Mouse (Mus musculus): ENCODE results near the gene Adamtsl1. TPM values are rescaled to one million over a fixed set of nuclear protein-coding genes. Genes with fewer than 3 reads are reported as not detected.

The Adamtsl1 gene
- polyA plus RNA-seq, 1 experiment: 2.7 TPM

DNA sequence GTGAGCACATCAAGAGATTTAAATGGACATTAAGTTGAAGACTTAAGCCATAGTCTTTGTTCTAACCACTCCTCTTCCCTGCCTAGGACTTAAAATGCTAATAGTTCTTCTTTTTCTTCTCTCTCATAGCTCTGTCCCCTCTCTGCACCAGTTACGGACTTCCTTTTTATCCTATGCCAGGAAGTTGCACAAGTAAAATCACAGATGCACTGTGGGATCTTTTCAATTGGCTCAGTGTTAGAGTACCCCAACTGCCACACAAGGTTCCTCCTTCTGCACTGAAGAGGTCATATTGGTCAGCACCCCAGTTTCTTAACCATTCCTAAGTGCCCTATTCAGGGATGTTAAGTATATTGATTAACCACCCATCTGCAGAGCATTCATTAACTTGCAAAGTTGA is 15.9 kb downstream of the Adamtsl1 start:
- TF ChIP-seq E2F4 (IDR thresholded peaks at IDR 0.05; ENCODE audit: insufficient read depth): no peak
- no peak for TF ChIP-seq REST (IDR thresholded peaks at IDR 0.05; ENCODE audit: insufficient read depth, insufficient read length)
- no peak for TF ChIP-seq TCF12 (IDR thresholded peaks at IDR 0.05; ENCODE audit: insufficient read depth, poor library complexity, severe bottlenecking)
- no peak for TF ChIP-seq CEBPB (IDR thresholded peaks at IDR 0.05; ENCODE audit: insufficient read depth, poor library complexity, severe bottlenecking)
- TF ChIP-seq TCF3 (IDR thresholded peaks at IDR 0.05; ENCODE audit: insufficient read length, low read depth): no peak
- TF ChIP-seq USF1 (IDR thresholded peaks at IDR 0.05; ENCODE audit: low read depth): no peak
- no peak for TF ChIP-seq MYOG (IDR thresholded peaks at IDR 0.05; ENCODE audit: control insufficient read depth in 1 of 3, insufficient read depth in 1 of 3, insufficient read length in 2 of 3, low read depth in 2 of 3)
- no peak for TF ChIP-seq POLR2A (IDR thresholded peaks at IDR 0.05; ENCODE audit: insufficient read length, low read depth)
- TF ChIP-seq MYOD1 (IDR thresholded peaks at IDR 0.05; ENCODE audit: control insufficient read depth in 1 of 3, insufficient read length in 2 of 3, low read depth in 2 of 3): no peak
- no peak for TF ChIP-seq POLR2AphosphoS2 (IDR thresholded peaks at IDR 0.05; ENCODE audit: insufficient read length, low read depth)
- TF ChIP-seq SRF (IDR thresholded peaks at IDR 0.05; ENCODE audit: control insufficient read depth, insufficient read length, low read depth): no peak
- no peak for TF ChIP-seq MAX (IDR thresholded peaks at IDR 0.05; ENCODE audit: low read depth)
- Histone ChIP-seq H3ac (ENCODE audit: control insufficient read depth, insufficient read length) (no peak overlapping the region), H3K4me2 (ENCODE audit: low read depth) (no peak overlapping the region), H3K27me3 (ENCODE audit: control insufficient read depth, insufficient read depth, insufficient read length) (no peaks in the 10 kb centered on the region), H3K36me3 (ENCODE audit: control insufficient read depth, insufficient read depth) (no peaks in the 10 kb centered on the region), H3K4me3 (no peak overlapping the region), H3K79me2 (ENCODE audit: control insufficient read depth, insufficient read depth) (no peaks in the 10 kb centered on the region)

DNA sequence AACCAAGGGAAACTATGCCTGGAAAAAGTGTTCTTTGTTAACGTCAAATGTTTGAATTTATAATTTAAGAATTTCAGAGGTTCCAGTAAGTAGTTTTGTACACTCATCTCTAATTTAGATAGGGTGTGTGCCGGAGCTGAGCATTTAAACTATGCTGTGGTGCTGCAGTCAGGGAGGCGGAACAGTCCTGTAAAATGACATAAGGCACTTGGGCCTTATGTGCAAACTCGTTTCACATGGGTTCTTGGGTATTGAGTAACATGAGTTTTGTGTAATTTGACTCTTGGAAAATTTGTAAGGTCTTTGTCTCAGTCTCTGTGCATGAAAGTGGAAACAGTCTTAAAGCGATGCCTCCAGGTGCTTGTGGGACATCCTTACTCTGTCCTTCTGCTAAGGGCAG is 25.7 kb downstream of the Adamtsl1 start:
- no peak overlapping the region for H3K4me3 ChIP-seq
- H3K27me3 ChIP-seq (ENCODE audit: control insufficient read depth, insufficient read depth, insufficient read length): no peaks in the 10 kb centered on the region
- H3K4me2 ChIP-seq (ENCODE audit: low read depth): no peak overlapping the region
- no peaks in the 10 kb centered on the region for H3K36me3 ChIP-seq (ENCODE audit: control insufficient read depth, insufficient read depth)
- no peaks in the 10 kb centered on the region for H3K79me2 ChIP-seq (ENCODE audit: control insufficient read depth, insufficient read depth)
- no peak for TF ChIP-seq USF1 (IDR thresholded peaks at IDR 0.05; ENCODE audit: low read depth)
- TF ChIP-seq POLR2A (IDR thresholded peaks at IDR 0.05; ENCODE audit: insufficient read length, low read depth): no peak
- no peak for TF ChIP-seq MYOG (IDR thresholded peaks at IDR 0.05; ENCODE audit: control insufficient read depth in 1 of 3, insufficient read depth in 1 of 3, insufficient read length in 2 of 3, low read depth in 2 of 3)
- TF ChIP-seq TCF12 (IDR thresholded peaks at IDR 0.05; ENCODE audit: insufficient read depth, poor library complexity, severe bottlenecking): no peak
- TF ChIP-seq MYOD1 (IDR thresholded peaks at IDR 0.05; ENCODE audit: control insufficient read depth in 1 of 3, insufficient read length in 2 of 3, low read depth in 2 of 3): no peak
- no peak for TF ChIP-seq SRF (IDR thresholded peaks at IDR 0.05; ENCODE audit: control insufficient read depth, insufficient read length, low read depth)
- TF ChIP-seq CEBPB (IDR thresholded peaks at IDR 0.05; ENCODE audit: insufficient read depth, poor library complexity, severe bottlenecking): no peak
- TF ChIP-seq TCF3 (IDR thresholded peaks at IDR 0.05; ENCODE audit: insufficient read length, low read depth): no peak
- no peak for TF ChIP-seq MAX (IDR thresholded peaks at IDR 0.05; ENCODE audit: low read depth)
- no peak for TF ChIP-seq E2F4 (IDR thresholded peaks at IDR 0.05; ENCODE audit: insufficient read depth)
- no peak for TF ChIP-seq POLR2AphosphoS2 (IDR thresholded peaks at IDR 0.05; ENCODE audit: insufficient read length, low read depth)
- TF ChIP-seq REST (IDR thresholded peaks at IDR 0.05; ENCODE audit: insufficient read depth, insufficient read length): no peak
- H3ac ChIP-seq (ENCODE audit: control insufficient read depth, insufficient read length): no peak overlapping the region

DNA sequence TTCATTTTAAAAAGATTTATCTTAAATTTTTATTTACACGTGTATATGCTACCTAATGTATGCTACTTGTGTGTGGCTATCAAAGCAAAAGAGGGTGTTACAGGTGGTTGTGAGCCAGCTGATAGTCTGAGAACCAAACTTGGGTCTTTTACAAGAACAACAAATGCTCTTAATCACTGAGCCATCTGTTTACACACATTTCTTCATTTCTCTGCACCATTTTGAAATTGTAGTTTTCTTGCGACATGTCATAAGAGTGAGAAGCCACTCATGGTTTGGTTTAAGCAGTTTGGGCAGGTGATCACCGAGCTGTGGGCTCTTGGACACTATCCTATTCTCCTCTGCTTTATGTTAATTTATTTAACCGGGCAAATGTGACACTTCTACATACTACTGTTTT is 29.2 kb downstream of the Adamtsl1 start:
- Histone ChIP-seq H3ac (ENCODE audit: control insufficient read depth, insufficient read length) (no peak overlapping the region), H3K27me3 (ENCODE audit: control insufficient read depth, insufficient read depth, insufficient read length) (no peaks in the 10 kb centered on the region), H3K4me3 (no peak overlapping the region), H3K79me2 (ENCODE audit: control insufficient read depth, insufficient read depth) (no peaks in the 10 kb centered on the region), H3K4me2 (ENCODE audit: low read depth) (no peak overlapping the region), H3K36me3 (ENCODE audit: control insufficient read depth, insufficient read depth) (no peaks in the 10 kb centered on the region)
- TF ChIP-seq TCF3 (IDR thresholded peaks at IDR 0.05; ENCODE audit: insufficient read length, low read depth): no peak
- no peak for TF ChIP-seq SRF (IDR thresholded peaks at IDR 0.05; ENCODE audit: control insufficient read depth, insufficient read length, low read depth)
- no peak for TF ChIP-seq MYOD1 (IDR thresholded peaks at IDR 0.05; ENCODE audit: control insufficient read depth in 1 of 3, insufficient read length in 2 of 3, low read depth in 2 of 3)

DNA sequence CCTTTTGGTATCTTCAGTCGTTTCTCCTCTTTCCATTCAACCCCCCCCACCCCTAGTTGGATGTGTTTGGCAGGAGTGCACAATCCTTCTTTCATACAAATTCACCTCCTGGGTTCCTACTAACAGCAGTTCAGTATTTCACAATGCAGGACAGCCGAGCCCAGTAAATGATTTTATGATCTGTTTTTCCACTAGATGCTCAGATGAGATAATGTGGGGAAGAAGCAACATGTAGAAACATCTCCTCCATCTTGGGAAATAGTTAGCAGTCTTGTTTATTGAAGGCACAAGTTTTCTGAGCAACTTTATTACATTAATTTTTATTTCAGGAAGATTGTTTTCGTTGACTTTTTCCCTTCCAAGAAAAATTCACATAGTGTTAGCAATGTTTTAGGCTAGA is 40.7 kb downstream of the Adamtsl1 start:
- Histone ChIP-seq H3K36me3 (ENCODE audit: control insufficient read depth, insufficient read depth) (no peaks in the 10 kb centered on the region), H3ac (ENCODE audit: control insufficient read depth, insufficient read length) (no peak overlapping the region)

DNA sequence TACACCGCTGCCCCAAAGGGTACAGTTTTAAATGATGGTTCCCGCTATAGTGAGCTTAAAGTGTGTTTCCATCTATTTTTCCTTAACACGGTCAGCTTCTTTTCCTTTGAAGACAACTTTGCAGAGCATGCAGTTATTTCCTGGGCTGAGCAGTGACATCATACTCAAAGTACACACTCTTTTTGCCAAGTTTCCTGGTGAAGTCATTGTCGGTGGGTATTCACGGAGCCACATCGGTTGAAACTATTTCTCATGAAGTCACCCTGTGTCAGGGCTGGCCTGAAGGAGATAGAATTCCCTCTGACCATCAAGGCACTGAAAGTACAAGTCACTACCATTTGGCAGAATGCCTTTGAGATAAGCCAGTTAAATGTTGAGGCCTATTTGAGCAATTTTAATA is 45.8 kb downstream of the Adamtsl1 start:
- Histone ChIP-seq H3K4me3 (no peak overlapping the region), H3K36me3 (ENCODE audit: control insufficient read depth, insufficient read depth) (no peaks in the 10 kb centered on the region), H3K27me3 (ENCODE audit: control insufficient read depth, insufficient read depth, insufficient read length) (no peaks in the 10 kb centered on the region), H3ac (ENCODE audit: control insufficient read depth, insufficient read length) (no peak overlapping the region), H3K4me2 (ENCODE audit: low read depth) (no peak overlapping the region), H3K79me2 (ENCODE audit: control insufficient read depth, insufficient read depth) (no peaks in the 10 kb centered on the region)
- TF ChIP-seq TCF3 (IDR thresholded peaks at IDR 0.05; ENCODE audit: insufficient read length, low read depth) (no peak), MAX (IDR thresholded peaks at IDR 0.05; ENCODE audit: low read depth) (no peak), TCF12 (IDR thresholded peaks at IDR 0.05; ENCODE audit: insufficient read depth, poor library complexity, severe bottlenecking) (no peak), MYOD1 (IDR thresholded peaks at IDR 0.05; ENCODE audit: control insufficient read depth in 1 of 3, insufficient read length in 2 of 3, low read depth in 2 of 3) (no peak), E2F4 (IDR thresholded peaks at IDR 0.05; ENCODE audit: insufficient read depth) (no peak)

More for the DNA sequence above, 40.7 kb downstream of the Adamtsl1 start:
- no peak overlapping the region for H3K4me2 ChIP-seq (ENCODE audit: low read depth)
- TF ChIP-seq MYOG (IDR thresholded peaks at IDR 0.05; ENCODE audit: control insufficient read depth in 1 of 3, insufficient read depth in 1 of 3, insufficient read length in 2 of 3, low read depth in 2 of 3) (no peak), CEBPB (IDR thresholded peaks at IDR 0.05; ENCODE audit: insufficient read depth, poor library complexity, severe bottlenecking) (no peak), E2F4 (IDR thresholded peaks at IDR 0.05; ENCODE audit: insufficient read depth) (no peak), MYOD1 (IDR thresholded peaks at IDR 0.05; ENCODE audit: control insufficient read depth in 1 of 3, insufficient read length in 2 of 3, low read depth in 2 of 3) (no peak), POLR2AphosphoS2 (IDR thresholded peaks at IDR 0.05; ENCODE audit: insufficient read length, low read depth) (no peak), SRF (IDR thresholded peaks at IDR 0.05; ENCODE audit: control insufficient read depth, insufficient read length, low read depth) (no peak), USF1 (IDR thresholded peaks at IDR 0.05; ENCODE audit: low read depth) (no peak), REST (IDR thresholded peaks at IDR 0.05; ENCODE audit: insufficient read depth, insufficient read length) (no peak), TCF12 (IDR thresholded peaks at IDR 0.05; ENCODE audit: insufficient read depth, poor library complexity, severe bottlenecking) (no peak), POLR2A (IDR thresholded peaks at IDR 0.05; ENCODE audit: insufficient read length, low read depth) (no peak), MAX (IDR thresholded peaks at IDR 0.05; ENCODE audit: low read depth) (no peak), TCF3 (IDR thresholded peaks at IDR 0.05; ENCODE audit: insufficient read length, low read depth) (no peak)
- H3K4me3 ChIP-seq: no peak overlapping the region
- H3K27me3 ChIP-seq (ENCODE audit: control insufficient read depth, insufficient read depth, insufficient read length): no peaks in the 10 kb centered on the region
- H3K79me2 ChIP-seq (ENCODE audit: control insufficient read depth, insufficient read depth): no peaks in the 10 kb centered on the region

Data from myocyte (in vitro differentiated cells).